Mouse (Mus musculus) adrenal gland, postnatal 25 days (tissue): ENCODE measurements around the gene Tmco4. TPM values are rescaled to one million over a fixed set of nuclear protein-coding genes. Genes with fewer than 3 reads are reported as not detected.
"Not testable (repeated sequence)": the region's sequence is repeated elsewhere in the genome, so short reads cannot be mapped to it uniquely, and the experiment has no call there.

Experiments
- DNase-seq: peaks from one replicate; pipeline ENCODE4 v3.0.0; 2021; ENCODE audit warnings: mixed read lengths
- total RNA-seq: library from RNA; stranded (reverse); gene quantifications from 2 replicates; pipeline ENCODE4 v1.2.3, GENCODE M21; 2021

The Tmco4 gene
- total RNA-seq, 1 experiment from 2014 or later = 16.7 TPM

DNA sequence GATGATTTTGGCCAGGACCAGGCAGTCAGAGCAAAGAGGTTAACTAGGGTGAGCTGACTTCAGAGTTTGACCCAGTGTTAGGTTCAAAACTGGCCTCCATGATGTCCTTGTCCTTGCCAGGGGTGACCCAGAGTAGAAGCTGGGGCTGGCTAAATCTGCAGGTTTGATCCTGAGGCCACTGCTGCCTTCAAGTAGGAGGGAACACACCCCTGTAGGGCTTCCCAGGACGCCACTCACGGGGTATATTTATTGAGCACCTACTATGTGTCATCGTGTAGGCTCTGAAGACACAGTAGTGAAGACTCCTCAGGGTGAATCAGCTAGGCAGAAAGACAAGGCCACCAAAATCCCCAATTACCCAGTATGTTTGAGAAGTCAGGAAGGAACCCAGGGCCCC lies 1.0 kb downstream of the Tmco4 start:
- DNase-seq = no peak

DNA sequence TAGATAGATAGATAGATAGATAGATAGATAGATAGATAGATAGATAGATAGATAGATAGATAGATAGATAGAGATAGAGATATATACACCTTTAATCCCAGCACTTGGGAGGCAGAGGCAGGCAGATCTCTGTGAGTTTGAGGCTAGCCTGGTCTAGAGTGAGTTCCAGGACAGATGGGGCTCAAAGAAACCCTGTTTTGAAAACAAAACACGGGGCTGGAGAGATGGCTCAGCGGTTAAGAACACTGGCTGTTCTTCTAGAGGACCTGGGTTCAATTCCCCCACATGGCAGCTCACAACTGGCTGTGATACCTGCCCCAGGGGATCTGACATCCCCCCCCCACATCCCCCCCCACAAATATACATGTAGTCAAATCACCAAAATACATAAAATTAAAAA lies 1.9 kb downstream of the Tmco4 start:
- not testable (repeated sequence) for DNase-seq

DNA sequence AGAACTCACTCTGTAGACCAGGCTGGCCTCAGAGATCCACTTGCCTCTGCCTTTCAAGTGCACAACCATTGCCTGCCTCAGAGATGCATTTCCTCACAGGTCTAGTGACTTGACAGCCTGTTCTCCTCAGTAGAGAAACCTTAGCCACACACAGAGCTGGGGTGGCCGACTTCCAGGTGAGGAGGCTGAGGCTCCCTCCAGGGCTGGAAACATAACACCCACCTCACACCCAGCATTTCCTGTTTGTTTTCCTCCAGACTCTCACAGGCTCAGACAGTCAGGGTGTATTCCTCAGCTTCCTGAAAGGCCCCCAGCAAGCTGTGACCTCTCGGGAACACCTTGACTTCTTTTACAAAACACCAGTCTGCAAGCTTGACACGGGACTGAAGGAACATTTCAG lies 2.5 kb downstream of the Tmco4 start:
- no peak for DNase-seq

DNA sequence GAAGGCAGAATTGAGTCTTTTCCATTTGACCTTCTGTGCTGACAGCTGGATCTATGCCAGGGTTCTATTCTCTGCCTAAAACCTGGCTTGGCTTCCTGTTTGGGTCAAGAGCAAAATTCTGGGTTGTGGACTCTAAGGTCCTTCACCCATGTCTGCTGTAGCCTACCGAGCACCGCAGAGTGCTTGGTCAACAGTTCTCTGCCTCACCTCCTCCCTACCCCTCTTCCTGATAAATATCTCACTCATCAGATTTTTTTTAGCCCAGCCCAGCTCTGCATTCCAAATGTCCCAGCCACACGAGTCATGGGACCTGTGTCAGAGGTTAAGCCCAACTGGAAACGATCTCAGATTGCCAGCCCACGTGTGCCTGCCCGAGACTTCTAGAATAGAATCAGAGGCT lies 3.4 kb downstream of the Tmco4 start:
- DNase-seq = no peak

DNA sequence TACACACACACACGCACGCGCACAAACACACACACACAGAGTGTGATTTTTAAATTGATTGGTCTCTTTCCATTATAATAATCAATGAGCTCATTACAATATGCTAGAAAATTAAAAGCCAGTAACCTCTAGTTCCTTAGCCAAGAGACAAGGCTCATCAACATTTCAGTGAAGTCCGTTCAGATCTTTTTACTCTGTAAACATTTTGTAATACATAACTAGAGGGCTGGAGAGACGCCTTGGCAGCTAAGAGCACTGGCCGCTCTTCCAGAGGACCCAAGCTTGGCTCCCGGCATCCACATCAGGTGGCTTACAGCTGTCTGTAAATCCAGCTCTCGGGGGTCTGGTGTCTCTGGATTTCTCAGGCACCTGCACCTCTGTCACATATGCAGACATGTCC lies 7.3 kb downstream of the Tmco4 start:
- DNase-seq = no peak

DNA sequence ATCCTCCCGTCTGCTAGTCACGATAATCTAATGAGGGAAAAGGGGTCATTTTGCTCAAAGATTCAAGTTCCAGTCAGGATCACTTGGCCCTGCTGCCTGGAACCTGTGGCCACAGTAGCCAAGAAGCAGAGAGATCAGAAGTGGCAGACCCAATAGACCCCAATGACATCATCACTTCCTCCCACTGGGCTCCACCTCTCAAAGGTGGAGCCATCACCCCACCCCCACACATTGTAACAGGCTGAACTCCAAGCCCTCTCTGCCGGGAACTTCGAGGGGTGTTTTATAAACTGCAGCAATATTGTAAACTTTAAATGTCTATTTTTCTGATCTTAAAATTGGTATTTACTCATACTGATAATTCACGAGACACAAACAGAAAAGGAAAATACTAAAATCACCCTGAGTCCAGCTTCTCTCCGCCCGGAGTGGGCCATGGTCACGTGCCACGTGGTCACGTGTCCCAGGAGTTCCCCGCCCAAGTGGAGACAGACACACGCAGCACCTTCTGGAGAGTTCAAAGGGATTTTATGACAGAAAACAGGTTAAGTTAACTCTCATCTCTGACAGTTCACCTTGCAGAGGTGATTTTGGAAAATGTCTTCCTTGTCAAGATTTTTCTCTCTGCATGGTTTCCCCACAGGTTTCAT lies 8.2 kb downstream of the Tmco4 start:
- no peak for DNase-seq

DNA sequence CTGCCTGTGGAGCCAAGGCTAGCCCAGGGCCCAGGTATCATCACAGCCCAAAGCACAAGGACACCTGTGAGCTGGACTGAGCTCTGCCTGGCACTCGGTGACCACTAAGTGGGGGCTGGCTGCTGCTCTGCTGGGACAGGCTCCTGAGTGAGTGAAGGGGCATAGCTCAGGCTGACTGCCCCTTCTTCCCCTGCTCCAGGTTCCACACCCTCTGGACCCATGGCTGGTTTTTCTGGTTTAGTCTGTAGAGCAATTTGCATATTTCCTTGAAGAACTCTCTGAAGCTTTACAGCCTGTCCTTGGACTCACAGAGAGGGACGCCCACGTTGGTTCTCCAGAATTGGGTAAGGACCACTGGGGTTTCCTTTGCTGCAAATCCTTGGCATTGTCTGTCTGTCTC lies 10.7 kb downstream of the Tmco4 start:
- no peak for DNase-seq

DNA sequence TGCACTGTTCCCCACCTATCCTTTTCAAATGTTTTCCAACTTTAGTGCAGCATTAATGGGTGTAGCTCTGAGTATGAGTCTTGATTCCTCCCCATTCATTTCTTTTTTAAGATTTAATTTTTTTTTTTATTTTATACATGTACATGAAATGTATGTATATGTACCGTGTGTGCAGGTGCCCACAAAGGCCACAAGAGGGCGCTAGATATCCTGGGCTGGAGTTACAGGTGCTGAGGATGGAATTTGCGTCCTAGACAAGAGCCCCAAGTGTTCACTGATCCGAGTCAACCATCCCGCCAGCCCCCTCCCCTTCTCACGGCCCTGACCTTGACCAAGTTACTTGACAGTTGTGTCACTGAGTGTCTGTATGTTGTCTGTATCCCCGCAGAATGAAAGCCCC lies 12.1 kb downstream of the Tmco4 start:
- no peak for DNase-seq

DNA sequence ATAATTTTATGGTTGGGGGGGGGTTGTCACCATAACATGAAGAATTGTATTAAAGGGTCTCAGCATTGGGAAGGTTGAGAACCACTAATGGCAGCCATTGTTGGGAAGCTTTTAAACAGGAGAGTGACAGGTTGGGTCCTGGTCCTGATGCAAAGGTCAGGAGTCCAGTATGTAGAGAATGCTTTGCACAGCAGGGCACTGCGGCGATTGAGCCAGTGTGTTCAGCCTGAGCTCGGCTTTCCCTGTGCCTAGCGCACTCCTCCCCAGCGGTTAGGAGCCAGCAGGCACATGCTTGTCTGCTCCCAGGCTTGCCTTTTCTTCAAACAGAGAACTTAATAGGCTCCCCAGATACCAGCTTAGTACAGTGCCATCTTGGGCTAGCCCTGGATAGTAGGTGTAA lies 13.6 kb downstream of the Tmco4 start:
- no peak for DNase-seq

DNA sequence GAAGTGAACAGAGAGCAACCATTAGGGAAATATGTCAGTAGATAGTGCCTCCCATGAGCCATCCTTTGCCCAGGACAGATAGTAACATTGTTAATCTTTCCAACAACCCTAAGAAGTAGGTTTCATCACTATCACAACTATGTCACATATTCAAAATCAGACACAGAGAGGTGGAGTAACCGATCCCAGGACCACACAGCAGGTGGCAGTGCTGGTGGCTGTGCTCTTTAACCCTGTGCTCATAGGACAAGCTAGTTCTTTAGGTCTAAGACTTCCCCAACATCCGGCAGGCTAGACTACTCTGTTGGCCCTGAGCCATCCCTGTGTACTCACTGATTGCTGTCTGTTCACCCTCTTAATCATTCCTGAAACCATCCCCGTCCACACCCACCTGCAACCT lies 21.7 kb downstream of the Tmco4 start:
- DNase-seq = no peak

DNA sequence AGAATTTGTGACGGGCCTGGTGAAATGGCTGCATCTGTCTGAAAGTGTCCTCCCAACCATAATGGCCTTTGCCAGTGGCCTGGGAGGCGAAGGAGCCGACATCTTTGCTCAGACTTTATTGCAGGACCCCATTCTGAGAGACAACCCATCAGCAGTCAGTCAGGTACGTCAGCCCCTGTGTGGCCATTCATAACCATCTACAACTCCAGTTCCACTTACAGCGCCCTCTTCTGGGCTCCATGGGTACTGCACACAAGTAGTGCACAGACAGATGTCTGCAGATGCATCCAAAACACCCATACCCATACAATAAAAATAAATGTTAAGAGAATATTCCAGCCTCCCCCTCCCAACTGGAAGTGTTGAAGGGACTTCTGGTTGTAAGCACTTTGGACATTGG lies 23.7 kb downstream of the Tmco4 start:
- no peak for DNase-seq

DNA sequence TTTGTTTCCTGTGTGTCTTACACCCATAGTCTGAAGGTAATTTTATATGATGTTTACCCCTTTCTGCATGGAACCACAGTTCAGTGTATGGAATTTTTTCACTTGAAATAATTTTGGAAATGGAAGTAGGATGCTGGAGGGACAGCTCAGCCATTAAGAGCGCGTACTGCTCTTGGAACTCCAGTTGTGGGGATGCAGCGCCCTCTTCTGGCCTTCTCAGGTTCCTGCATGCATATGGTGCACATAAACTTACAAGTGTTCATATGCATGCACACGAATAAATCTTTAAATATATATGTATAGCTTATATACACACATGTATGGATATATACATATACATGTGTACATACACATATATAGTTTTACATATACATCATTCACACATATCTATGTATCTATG lies 24.4 kb downstream of the Tmco4 start:
- no peak for DNase-seq

DNA sequence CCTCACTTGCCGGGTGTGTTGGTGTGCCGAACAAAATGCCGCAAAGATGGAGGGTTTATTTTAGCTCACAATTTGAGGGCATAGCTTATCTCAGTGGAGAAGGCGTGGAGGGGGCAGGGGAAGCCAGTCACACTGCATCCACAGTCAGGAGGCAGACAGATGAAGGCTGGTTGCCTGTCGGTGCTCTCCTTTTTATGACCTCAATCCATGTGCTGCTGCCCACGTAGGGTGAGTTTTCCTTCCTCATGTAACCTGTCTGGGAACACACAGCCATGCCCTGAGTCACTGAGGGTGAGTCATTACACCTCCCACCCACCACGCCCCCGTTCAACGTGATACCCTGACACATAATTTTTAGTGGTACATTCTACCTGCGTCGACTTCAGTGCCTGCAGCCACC lies 25.9 kb downstream of the Tmco4 start:
- DNase-seq = no peak

DNA sequence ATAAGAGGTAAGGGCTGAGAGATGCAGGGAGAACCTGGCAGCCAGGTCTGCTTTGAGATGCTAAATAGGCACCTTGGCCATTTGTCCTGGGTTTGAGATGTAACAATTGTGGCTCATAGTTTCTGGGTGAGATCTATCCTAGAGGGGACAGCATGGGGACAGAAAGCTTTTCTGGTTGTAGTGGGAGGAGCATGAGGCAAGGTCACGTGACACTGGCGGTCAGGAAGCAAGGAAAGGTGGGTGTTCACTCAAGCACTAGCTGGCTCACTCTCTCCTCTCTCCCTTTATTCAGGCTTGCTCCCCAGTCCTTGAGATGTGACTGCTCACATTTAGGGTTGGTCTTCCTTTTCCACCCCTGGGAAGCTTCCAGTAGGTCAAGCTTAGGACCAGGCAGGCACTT lies 28.3 kb downstream of the Tmco4 start:
- DNase-seq = no peak

DNA sequence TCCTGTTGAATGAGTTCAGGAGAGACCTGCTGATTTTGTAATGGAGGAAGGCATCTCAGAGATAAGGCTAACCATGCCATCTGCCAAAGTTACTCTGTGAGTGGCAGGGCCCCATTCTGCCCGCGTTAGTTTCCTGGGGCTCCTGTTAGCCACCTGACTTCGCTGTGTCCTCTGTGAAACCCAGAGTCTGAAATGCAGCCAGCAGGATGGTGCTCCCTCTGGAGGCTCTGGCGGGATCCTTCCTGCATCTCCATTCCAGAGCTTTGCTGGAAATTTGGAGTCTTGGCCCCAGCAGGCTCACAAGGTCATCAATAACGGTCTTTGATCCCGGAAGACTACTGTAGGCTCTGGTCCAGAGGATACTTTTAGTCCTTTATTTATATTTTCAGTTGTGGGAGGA lies 28.7 kb downstream of the Tmco4 start:
- DNase-seq = peak; percentile 31

DNA sequence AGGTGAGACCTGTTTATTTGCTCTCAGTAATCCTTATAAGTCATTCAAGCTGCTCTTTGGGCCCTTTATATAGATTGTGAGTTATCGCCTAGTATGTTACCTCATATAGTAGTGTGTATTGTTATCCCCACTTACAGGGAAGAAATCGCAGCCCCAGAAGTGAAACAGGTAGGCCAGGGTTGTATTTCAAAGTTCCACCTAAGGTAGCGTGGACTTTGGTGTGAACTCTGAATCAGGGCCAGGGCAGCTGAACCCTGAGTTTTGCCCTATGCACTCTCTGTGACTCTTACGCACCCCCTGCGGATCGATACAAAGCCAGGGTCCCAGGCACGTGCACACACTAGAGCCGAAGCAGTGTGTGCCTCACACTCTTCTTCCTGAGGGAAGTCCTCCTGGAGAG lies 31.4 kb downstream of the Tmco4 start:
- no peak for DNase-seq

DNA sequence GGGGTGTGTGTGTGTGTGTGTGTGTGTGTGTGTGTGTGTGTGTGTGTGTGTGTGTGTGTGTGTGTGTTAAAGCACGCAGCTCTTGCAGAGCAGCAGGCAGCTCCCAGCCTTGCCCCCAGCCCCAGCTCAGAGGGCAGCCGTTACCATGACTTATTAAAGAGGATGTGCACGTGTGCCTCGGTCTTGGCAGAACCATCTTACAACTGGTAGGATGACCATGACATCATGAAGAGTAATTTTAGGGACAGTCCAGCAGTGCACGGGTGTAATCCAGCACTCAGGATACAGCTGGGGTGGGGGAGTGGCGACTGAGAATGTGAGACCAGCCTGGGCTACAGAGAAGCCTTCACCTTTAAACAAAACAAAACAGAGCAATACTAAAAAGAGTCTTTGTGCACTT lies 32.5 kb downstream of the Tmco4 start:
- no peak for DNase-seq

DNA sequence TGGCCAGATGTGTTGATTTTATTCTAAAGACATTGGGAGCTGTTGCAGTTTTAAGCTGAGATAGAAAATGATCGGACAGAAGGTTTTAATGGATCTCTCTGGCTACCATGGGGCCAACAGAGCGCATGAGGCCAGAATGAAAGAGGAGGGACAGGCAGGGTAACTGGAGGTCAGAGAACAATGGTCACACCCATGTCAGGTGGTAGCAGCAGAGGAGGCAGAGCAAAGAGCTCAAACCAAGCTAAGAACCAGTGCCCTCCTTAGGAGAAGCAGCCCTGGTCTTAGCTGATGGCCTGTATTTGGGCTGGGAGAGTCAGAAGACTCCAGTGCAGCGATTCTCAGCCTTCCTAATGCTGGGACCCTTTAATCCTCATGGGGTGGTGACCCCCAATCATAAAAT lies 34.7 kb downstream of the Tmco4 start:
- no peak for DNase-seq

DNA sequence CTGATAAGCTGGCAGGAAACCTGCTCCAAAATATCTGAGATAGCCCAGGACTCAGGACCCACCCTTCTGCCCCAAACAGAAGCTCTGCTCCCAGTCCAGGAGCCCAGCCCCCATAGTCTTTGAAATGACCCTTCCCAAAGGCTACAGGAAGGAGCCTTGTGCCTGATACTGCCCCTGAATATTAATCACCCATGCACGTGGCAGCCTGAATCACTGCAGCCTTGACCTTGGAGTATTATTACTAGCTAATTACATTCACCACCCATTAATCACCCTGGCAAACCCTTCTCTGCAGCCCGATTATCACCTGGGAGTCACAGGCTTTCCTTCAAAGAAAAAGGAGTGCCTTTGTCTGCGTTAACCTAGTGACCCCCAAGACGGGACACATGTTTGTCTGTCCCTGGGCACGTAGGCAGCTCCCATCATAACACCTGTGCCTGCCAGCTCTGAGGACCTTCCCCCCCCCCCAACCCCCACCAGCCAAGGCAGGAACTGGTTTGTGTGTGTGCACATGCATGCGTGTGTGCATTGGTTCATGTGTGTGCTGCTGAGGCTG lies 35.4 kb downstream of the Tmco4 start:
- DNase-seq = peak; percentile 49

DNA sequence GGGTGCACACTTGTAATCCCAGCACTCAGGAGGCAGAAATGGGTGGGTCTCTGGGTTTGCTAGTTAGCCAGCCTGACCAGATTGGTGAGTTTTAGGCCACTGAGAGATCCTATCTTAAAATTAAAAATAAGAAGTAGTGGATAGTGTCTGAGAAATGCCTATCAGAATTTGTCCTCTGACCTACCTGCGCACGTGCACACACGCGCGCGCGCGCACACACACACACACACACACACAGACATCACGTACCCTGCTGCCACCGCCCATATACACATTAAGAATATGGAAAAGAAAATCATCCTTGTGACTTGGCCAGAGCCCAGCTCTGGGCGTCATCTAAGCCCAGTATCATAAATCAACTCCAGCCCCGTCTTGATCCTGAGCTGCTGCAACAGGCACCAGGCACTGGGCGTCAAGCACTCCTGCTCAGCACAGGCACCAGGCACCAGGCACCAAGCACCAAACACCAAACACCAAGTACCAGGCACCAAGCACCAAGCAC lies 38.6 kb downstream of the Tmco4 start:
- DNase-seq = no peak

DNA sequence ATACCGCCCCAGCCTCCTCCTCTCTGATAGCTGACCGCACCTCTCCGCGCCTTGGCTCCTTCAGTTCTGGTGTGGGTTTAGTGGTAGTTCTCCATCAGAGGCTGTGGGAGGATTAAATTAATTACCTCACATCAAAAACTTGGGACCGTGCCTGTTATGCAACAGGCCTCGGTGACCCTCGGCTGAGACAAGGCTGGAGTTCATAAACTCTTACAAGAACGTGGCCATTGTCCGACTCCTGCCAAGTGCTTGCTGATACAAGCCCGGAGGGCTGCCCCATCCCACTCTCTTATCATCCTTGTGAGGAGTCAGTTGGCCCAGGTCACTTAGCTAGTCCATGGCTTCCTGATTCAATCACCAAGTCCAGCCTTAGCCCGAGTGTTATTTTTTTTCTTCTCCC lies 40.6 kb downstream of the Tmco4 start:
- no peak for DNase-seq

DNA sequence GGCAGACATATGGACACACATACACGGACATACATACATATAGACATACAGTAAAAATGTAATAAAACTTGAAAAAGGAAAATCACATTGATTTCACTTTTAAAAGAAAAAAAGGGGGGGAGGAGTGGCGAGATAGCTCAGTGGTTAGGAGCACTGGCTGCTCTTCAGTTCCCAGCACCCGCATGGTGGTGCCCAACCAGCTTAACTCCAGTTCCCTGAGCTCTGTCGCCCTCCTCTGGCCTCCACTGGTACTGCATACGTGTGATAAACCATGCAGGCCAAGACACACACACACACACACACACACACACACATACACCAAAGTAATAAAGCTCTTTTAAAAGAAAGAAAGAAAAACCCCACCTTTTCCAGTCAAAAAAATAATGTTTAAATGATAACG lies 42.1 kb downstream of the Tmco4 start:
- DNase-seq = no peak

DNA sequence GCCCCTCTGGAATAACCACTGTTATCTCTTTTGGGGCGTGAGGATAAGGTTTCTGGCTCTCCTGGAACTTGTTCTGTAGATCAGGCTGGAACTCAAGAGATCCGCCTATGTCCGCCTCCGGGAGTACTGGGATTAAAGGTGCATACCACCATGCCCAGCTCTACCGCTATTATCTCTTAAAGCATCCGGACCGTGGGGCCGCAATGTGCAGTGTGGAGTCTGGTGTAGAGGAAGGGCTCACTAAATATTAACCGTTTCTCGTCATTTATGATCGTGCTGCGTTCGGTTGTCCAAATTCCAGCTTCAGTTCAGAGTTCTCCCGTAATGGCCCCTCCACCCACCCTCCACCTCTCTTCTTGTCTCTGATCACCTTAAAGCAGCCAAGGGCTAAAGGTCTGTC lies 45.7 kb downstream of the Tmco4 start:
- no peak for DNase-seq

DNA sequence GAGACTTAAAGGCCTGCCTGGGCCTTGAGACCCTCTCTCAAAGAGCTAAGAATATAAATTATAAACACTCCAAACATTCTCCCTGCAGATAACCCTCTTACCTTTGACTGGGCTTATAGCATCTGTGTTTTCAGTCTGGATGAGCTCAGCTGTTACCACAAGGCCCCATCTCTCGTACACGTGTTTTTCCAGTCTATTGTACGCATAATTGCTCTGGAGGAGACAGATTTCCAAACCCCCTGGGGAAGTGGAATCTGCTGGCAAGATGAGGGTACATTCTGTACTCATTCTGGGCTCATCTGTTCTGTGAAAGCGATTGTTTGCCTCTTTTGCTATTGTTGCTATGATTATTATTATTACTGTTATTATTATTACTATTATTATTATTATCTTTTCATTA lies 46.3 kb downstream of the Tmco4 start:
- DNase-seq = no peak

DNA sequence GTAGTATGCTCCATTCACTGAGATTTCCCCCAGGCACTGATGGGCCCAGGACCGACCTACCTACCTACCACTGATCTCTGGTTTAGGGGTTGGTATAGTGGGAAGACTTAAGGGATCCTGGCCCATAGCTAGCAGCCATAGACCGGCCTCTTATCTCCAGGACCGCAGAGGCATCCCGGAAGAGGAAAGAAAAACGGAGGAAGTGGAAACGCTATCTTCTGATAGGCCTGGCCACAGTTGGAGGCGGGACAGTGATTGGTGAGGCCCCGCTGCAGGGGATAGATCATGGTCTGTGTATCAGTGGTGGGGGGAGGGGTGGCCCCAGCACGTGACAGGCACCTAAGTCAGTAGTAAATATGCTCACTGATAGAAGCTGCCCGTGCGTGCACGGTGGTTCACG lies 46.7 kb downstream of the Tmco4 start:
- no peak for DNase-seq
